Mouse (Mus musculus) cerebellum, postnatal 10 days (tissue): ENCODE results near the gene Sfta2.

Experiments used
- DNase-seq, 2 experiments: peaks; one replicate each; pipeline ENCODE4 v3.0.0; 2021; ENCODE audit warnings: mixed read lengths in 2 of 2

The Sfta2 gene

DNA sequence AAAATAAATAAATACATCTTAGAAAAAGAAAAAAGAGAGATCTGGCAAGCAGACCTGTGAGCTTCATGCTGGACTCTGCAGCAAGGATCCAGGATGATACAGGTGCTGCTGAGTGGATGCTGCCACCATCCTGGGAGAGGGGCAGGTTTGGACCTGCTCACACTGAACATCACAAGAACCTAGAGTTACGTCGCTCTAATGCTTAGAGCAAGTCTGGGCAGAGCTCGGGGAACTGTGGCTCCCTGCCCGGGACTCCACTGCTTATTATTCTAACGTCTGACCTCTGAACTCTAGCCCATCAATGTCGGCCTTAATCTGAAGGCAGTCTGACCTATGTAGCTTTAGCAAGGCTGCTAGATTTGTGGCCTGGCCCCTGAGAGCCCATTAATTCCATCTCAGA lies 79.2 kb downstream of the Sfta2 start:
- DNase-seq = no peak

DNA sequence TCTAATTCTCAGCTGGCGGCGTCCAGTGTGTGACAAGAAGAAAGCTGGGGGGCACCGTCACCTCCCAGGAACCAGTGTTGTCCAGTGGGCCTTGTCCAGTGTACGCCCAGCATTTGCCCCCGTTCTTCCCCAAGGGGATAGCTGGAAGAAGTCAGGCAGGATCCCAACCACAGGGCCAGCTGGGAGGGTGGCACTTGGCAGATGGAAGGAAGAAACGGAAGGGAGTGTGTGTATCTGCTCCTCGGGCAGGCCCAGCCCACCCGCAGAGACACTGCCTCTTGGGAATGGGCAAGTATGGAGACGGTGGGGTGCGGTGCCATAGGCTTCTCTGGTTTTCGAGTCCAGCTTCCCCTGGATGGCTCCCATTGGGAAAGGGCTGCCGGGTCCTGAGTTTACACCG lies 80.6 kb downstream of the Sfta2 start:
- DNase-seq = no peak

- peak; percentile 57 to 63 for DNase-seq
Observed at GRCm38 (mm10) chr17:35685061-35685460, 83.7 kb downstream of the Sfta2 start.

- DNase-seq = no peak
Observed at GRCm38 (mm10) chr17:35688347-35689175, 87.2 kb downstream of the Sfta2 start.

DNA sequence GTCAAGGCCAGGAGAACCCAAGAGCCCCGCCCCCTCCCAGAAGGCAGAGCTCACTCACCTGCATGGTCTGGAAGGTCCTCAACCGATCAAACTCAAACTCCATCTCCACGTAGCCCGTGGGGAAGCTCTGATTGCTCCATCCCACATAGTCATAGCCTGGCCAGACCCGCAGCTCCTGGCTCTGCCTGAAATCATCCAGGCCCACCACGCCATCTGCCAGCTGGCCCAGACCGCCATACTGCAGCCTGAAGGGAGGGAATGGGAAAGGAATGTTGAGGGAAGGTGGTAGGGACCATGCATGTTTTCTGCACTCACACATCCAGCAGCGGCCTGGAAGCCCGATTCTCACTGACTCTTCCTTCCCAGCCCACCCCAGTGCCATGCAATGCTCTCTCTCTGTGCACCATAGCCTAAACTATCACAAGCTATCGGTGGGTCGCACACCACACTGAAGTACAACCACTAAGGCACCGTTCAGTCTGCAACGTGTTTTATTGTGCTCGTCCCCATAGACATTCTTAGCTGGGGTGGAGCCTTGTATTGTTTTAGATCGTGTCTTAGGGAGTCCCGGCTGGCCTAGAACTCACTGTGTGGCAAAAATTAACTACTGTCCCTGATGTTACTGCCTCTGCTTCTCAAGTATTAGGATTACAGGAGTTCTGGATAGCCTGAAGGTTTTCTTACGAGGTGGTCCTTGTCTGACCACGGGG lies 88.7 kb downstream of the Sfta2 start:
- DNase-seq = peak; percentile 63 to 71

DNA sequence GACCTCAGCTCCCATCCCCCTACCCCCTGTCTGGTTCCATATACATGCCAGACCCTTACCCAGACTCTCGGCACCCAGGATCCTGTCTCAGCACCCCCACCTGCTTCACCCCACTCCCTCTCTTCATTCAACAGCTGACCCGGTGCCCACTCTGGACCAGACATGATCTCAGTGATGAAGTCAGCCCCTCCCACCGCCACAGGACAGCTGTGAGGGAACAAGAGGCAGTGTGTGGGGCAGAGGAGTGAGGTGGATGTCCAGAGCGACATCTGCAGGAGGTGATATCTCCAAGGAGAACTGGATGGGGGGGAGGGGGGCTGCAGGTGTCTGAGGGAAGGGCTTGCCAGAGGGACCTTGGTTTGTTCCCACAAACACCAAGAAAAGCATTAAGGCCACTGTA lies 90.5 kb downstream of the Sfta2 start:
- no peak for DNase-seq

- no peak for DNase-seq
Observed at GRCm38 (mm10) chr17:35692368-35692767, 91.0 kb downstream of the Sfta2 start.

DNA sequence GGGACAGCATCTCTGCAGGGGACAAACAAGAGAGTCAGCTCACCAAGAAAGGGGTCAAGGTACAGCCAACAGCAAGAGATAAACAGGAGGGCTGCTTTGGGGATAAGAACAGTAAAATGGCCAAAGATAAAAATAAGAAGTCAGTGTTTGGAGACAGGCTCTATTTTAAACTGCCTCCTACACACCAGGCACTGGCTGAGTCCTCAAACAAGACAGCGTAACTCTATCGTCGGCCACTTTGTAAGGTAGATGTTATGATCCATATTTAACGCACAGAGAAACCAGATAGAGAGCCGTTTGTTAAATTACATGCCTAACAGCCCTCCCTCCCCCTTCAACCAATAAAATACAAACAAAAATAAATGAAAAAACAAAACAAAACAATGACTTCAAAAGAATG lies 92.6 kb downstream of the Sfta2 start:
- DNase-seq = no peak

DNA sequence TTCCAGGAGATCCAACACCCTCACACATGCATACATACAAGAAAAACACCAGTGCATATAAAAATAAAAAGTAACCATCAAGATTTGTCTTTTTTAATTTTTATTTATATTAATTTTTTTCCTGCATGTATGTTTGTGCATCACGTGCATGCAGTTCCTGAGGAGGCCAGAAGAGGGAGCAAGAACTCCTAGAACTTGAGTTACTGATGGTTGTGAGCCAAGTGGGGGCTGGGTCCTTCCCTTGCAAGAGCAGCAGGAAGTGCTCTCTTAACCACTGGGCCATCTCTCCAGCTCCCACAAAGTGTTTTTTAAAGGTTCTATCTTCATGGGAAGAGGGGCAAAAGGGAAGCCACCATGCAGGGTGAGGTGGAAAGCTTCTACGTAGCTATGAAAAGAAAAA lies 93.9 kb downstream of the Sfta2 start:
- DNase-seq = peak; percentile 80 to 88

GRCm38 (mm10) chr17:35696691-35697090 lies 95.3 kb downstream of the Sfta2 start:
- no peak for DNase-seq

GRCm38 (mm10) chr17:35697429-35697758 lies 96.0 kb downstream of the Sfta2 start:
- DNase-seq = no peak

- DNase-seq = peak; percentile 84 to 85
Observed at GRCm38 (mm10) chr17:35697759-35698500, 96.6 kb downstream of the Sfta2 start.

DNA sequence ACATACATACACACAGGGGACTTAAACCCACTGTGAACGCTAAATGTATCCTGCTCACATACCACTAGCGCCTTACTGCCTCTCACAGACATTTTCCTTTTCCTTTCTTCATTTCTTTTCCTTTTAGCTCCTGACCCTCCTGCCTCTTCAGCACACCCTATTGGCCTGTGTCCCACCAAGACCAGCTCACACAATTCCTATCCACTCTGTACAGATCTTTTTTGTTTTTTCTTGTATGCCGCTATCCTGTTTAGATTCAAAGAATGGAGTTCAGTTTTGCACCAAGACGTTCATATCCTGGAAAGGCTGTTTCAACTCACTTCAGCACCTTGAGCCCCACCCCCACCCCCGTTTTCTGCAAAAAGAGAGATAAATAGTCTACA lies 97.1 kb downstream of the Sfta2 start:
- no peak for DNase-seq

GRCm38 (mm10) chr17:35699919-35700318 lies 98.6 kb downstream of the Sfta2 start:
- DNase-seq = peak; percentile 90 to 93
